Mouse (Mus musculus): ENCODE results near the gene Tagln.
A peak's percentile ranks its signal among the peaks of the same experiment; 100 is the strongest.

GRCm38 (mm10) chr9:45984409-45985228, 48.8 kb upstream of the Tagln start:
- TF ChIP-seq POLR2A (IDR thresholded peaks at IDR 0.05; ENCODE audit: low read depth, low read length) (peak; percentile 10), CTCF (conservative IDR thresholded peaks at IDR 0.05; ENCODE audit: insufficient read depth, insufficient read length, low read depth, low read length) (no peak)
